Comparison of ENCODE assay signal across 13 mouse cellular contexts in the genomic region with DNA sequence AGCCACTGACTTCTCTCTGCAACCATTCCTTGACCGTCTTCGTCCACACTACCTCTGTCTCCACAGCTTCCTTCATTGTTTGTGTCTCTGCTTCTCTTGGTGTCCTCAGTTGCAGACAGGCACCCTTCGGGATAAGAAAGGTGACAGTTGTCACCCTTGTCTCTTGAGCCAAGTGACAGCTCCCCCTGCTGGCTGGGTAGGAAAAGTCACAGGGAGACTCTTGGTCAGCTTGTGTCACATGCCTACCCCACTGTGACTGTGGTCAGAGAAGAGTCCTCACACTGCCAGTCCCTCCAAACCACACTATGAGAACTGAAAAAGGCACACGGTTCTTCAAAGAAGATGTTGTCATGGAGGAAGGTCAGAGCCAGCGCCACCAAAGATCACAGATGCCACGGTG.
DNase-seq lines count a peak whose midpoint lies in the region; ATAC-seq and TF ChIP-seq lines count a peak whose summit lies in the region.
"Had no signal": no experiment of that assay in that cellular context is flagged by ENCODE, and none has a peak within 500 bp of the region (broad histone marks: within the 10 kb centered on the region; RNA-seq: fewer than 3 reads in every experiment).

No protein-coding gene starts in this region.

- H3K36me3 ChIP-seq in kidney, embryonic 14.5 days (ENCODE audit: control insufficient read depth, insufficient read depth, low read length) = no peaks in the 10 kb centered on the region
- H3K36me3 ChIP-seq in lung, postnatal 0 days (ENCODE audit: insufficient read depth, low read length) = no peaks in the 10 kb centered on the region
- H3K36me3 ChIP-seq: liver, embryonic 15.5 days had no signal

- TF ChIP-seq CTCF in lung, postnatal 0 days (IDR thresholded peaks at IDR 0.05) = peak; percentile 64

- DNase-seq in kidney, adult 9 months = peak; percentile 23
- DNase-seq in B cell, adult 2 months = peak; percentile 27 to 43
- peak; percentile 8 for DNase-seq in adipocyte (ENCODE audit: low spot score)
- DNase-seq in lung, postnatal 0 days (ENCODE audit: low spot score) = peak; percentile 23
- DNase-seq in ovary, adult 18-20 months (ENCODE audit: low spot score) = no peak
- DNase-seq in right cerebral cortex, postnatal 14 days = no peak
- DNase-seq: cerebellum, postnatal 36 days; gastrocnemius, postnatal 36 days; right cerebral cortex, adult 18-20 months had no signal

- no peaks in the 10 kb centered on the region for H3K9me3 ChIP-seq in kidney, embryonic 14.5 days (ENCODE audit: control insufficient read depth, low read length)
- no peaks in the 10 kb centered on the region for H3K9me3 ChIP-seq in lung, postnatal 0 days (ENCODE audit: low read length)
- H3K9me3 ChIP-seq: liver, embryonic 15.5 days had no signal

- TF ChIP-seq EP300 in lung, postnatal 0 days (IDR thresholded peaks at IDR 0.05) = no peak

- H3K27ac ChIP-seq in kidney, embryonic 14.5 days (ENCODE audit: low read depth, low read length) = no peak overlapping the region
- H3K27ac ChIP-seq in lung, postnatal 0 days (ENCODE audit: low read length) = no peak overlapping the region
- H3K27ac ChIP-seq: liver, embryonic 15.5 days had no signal

- no peaks in the 10 kb centered on the region for H3K27me3 ChIP-seq in kidney, embryonic 14.5 days (ENCODE audit: control insufficient read depth, insufficient read depth, low read length)
- no peaks in the 10 kb centered on the region for H3K27me3 ChIP-seq in lung, postnatal 0 days (replicated peaks; ENCODE audit: insufficient read depth, low read length)
- H3K27me3 ChIP-seq: liver, embryonic 15.5 days had no signal

- no peak for ATAC-seq in kidney, embryonic 14.5 days (ENCODE audit: low FRiP score, low TSS enrichment)
- ATAC-seq in lung, postnatal 0 days = no peak
- ATAC-seq in activated CD4-positive, CD25-positive, alpha-beta regulatory T cell, adult 4 months = no peak

- H3K9ac ChIP-seq in kidney, embryonic 14.5 days (ENCODE audit: low read depth, low read length) = no peak overlapping the region
- no peak overlapping the region for H3K9ac ChIP-seq in lung, postnatal 0 days (replicated peaks; ENCODE audit: low read depth)
- H3K9ac ChIP-seq: liver, embryonic 15.5 days had no signal

- WGBS in kidney, embryonic 14.5 days = 89% methylated on average over 6 of the region's 6 CpGs
- 80% methylated on average over 6 of the region's 6 CpGs for WGBS in lung, postnatal 0 days

- peaks cover 3% of the 10 kb centered on the region; the same call in 1 of the 2 replicates for H3K4me1 ChIP-seq in kidney, embryonic 14.5 days (ENCODE audit: control insufficient read depth, insufficient read depth, low read length)
- H3K4me1 ChIP-seq in lung, postnatal 0 days (ENCODE audit: insufficient read depth, low read depth, low read length) = peaks cover 5% of the 10 kb centered on the region; the same call in 1 of the 2 replicates
- H3K4me1 ChIP-seq: liver, embryonic 15.5 days had no signal

- no peak overlapping the region for H3K4me3 ChIP-seq in kidney, embryonic 14.5 days (ENCODE audit: low read length)
- no peak overlapping the region for H3K4me3 ChIP-seq in lung, postnatal 0 days (ENCODE audit: low read depth, low read length)
- H3K4me3 ChIP-seq: liver, embryonic 15.5 days; myocyte had no signal

- no peak overlapping the region for H3K4me2 ChIP-seq in kidney, embryonic 14.5 days (replicated peaks; ENCODE audit: low read depth, low read length)
- no peak overlapping the region for H3K4me2 ChIP-seq in lung, postnatal 0 days (replicated peaks; ENCODE audit: low read depth, low read length)
- H3K4me2 ChIP-seq: liver, embryonic 15.5 days had no signal

Comparison
In these comparisons a context has a peak if more than half of its experiments do, and no peak if none do; other contexts are left out.
1. DNase-seq: peak in kidney, adult 9 months (single experiment), B cell, adult 2 months (2 of 2), adipocyte (single experiment) and lung, postnatal 0 days (single experiment); none in ovary, adult 18-20 months (single experiment) and right cerebral cortex, postnatal 14 days (single experiment).